Mouse (Mus musculus) cerebellum, adult 2 months (tissue): ENCODE data around the gene Gm13695. TPM values are rescaled to one million over a fixed set of nuclear protein-coding genes. Genes with fewer than 3 reads are reported as not detected.
"Not testable (repeated sequence)": the region's sequence is repeated elsewhere in the genome, so short reads cannot be mapped to it uniquely, and the experiment has no call there.

Experiments
- DNase-seq, 2 experiments: peaks; one replicate each; pipeline ENCODE4 v3.0.0; 2021
- H3K27ac ChIP-seq: fragments of 200-500 bp; 2 replicates; pipeline ENCODE4 v1.5.1; 2012; ENCODE audit warnings: low read length, control low read depth, inconsistent platforms; ENCODE audit not compliant: insufficient read depth
- H3K27me3 ChIP-seq: fragments of 200-500 bp; 2 replicates; pipeline ENCODE4 v1.6.1; 2012; ENCODE audit warnings: inconsistent platforms, mild to moderate bottlenecking, low read length, moderate library complexity; ENCODE audit not compliant: control insufficient read depth, insufficient read depth
- H3K4me1 ChIP-seq: fragments of 200-500 bp; 2 replicates; pipeline ENCODE4 v1.6.1; 2011; ENCODE audit warnings: low read length; ENCODE audit not compliant: control insufficient read depth, insufficient read depth
- H3K4me3 ChIP-seq: fragments of 200-500 bp; replicated peaks from 2 replicates; pipeline ENCODE3; 2011; ENCODE audit warnings: mild to moderate bottlenecking, low read depth, low read length, control low read depth; ENCODE audit not compliant: insufficient read depth
- CTCF ChIP-seq: fragments of 200-500 bp; IDR thresholded peaks from 2 replicates; pipeline ENCODE4 v1.5.1; 2011; ENCODE audit warnings: low read depth, mild to moderate bottlenecking, control low read depth, low read length, moderate library complexity, borderline replicate concordance; ENCODE audit not compliant: insufficient read depth
- POLR2A ChIP-seq: fragments of 200-500 bp; IDR thresholded peaks from 2 replicates; pipeline ENCODE4 v1.6.1; 2011; ENCODE audit warnings: low read length, control low read depth, borderline replicate concordance; ENCODE audit not compliant: insufficient read depth
- WGBS: fragments of 180-500 bp; shearing (Covaris S2); methylation state at CpG from one replicate; pipeline ENCODE4 v1.1.7; 2018; 5-methylcytosine and 5-hydroxymethylcytosine counted together
- polyA plus RNA-seq: library from polyadenylated mRNA; depleted of rRNA; stranded (reverse); fragments of >200 nt; gene quantifications from 2 replicates; pipeline ENCODE4 v1.2.3, GENCODE M21; 2012; rRNA removed

Gene Gm13695
- polyA plus RNA-seq, 1 experiment: not detected

DNA sequence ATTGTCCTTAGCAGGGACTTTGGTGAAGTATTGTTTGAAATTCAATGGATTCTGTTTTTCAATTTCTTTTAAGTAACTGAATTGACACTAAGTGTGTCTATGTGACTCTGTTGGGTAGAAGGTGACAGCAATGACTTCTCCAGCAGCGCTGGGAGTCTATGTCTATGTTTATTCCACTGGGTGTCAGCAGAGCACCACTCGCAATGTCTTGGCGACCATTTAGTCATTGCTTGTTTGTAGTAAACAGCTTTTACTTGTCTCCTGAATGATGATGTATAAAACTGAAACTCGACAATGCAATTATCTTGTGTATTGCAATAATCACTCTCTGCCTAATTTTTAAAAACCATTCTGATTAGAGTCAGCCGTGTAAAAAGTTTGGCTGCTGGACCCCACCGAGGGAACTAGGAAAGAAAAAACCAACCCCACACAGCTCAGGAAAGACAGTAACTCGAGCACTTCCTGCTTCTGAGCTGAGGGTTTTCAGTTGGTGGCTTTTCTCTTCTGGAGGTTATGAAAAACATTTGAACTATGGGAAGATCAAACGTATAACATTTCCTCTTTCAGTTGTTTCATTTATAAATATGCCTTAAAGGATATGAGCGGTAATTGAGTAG is 26.6 kb downstream of the Gm13695 start:
- 67% methylated on average over 8 of the region's 9 CpGs for WGBS
- not testable (repeated sequence) for DNase-seq, H3K27me3 ChIP-seq, H3K27ac ChIP-seq, H3K4me3 ChIP-seq, H3K4me1 ChIP-seq

GRCm38 (mm10) chr2:83994526-83994925 is 27.4 kb downstream of the Gm13695 start:
- 90% methylated on average over 2 of the region's 3 CpGs for WGBS
- H3K27ac ChIP-seq, DNase-seq, H3K27me3 ChIP-seq, H3K4me1 ChIP-seq, H3K4me3 ChIP-seq: not testable (repeated sequence)

GRCm38 (mm10) chr2:84008913-84009312 is 41.8 kb downstream of the Gm13695 start:
- Histone ChIP-seq H3K27me3 (no peaks in the 10 kb centered on the region), H3K4me3 (no peak overlapping the region), H3K27ac (no peak overlapping the region), H3K4me1 (no peaks in the 10 kb centered on the region)
- no peak for DNase-seq
- WGBS: 5% methylated on average over 1 of the region's 1 CpGs
- TF ChIP-seq CTCF (no peak), POLR2A (no peak)

GRCm38 (mm10) chr2:84009818-84010217 is 42.7 kb downstream of the Gm13695 start:
- WGBS: 78% methylated on average over 3 of the region's 3 CpGs
- Histone ChIP-seq H3K4me1 (no peaks in the 10 kb centered on the region), H3K27ac (no peak overlapping the region), H3K27me3 (no peaks in the 10 kb centered on the region), H3K4me3 (no peak overlapping the region)
- DNase-seq: no peak
- TF ChIP-seq CTCF (no peak), POLR2A (no peak)

- no peak for DNase-seq
- Histone ChIP-seq H3K27me3 (no peaks in the 10 kb centered on the region), H3K27ac (no peak overlapping the region), H3K4me3 (no peak overlapping the region), H3K4me1 (no peaks in the 10 kb centered on the region)
- WGBS: 82% methylated on average over 6 of the region's 6 CpGs
- TF ChIP-seq CTCF: no peak
- TF ChIP-seq POLR2A: no peak
Observed at GRCm38 (mm10) chr2:84014572-84014971, 47.5 kb downstream of the Gm13695 start.

GRCm38 (mm10) chr2:84016291-84016690 is 49.2 kb downstream of the Gm13695 start:
- H3K4me1 ChIP-seq: not testable (repeated sequence)

GRCm38 (mm10) chr2:84018330-84018729 is 51.2 kb downstream of the Gm13695 start:
- Histone ChIP-seq H3K27ac (no peak overlapping the region), H3K27me3 (no peaks in the 10 kb centered on the region), H3K4me3 (no peak overlapping the region), H3K4me1 (no peaks in the 10 kb centered on the region)
- DNase-seq: no peak
- WGBS: 29% methylated on average over 3 of the region's 3 CpGs
- TF ChIP-seq CTCF: no peak
- no peak for TF ChIP-seq POLR2A

More at GRCm38 (mm10) chr2:84016291-84016690, 49.2 kb downstream of the Gm13695 start:
- not testable (repeated sequence) for H3K27ac ChIP-seq, H3K4me3 ChIP-seq, H3K27me3 ChIP-seq, DNase-seq
- 76% methylated on average over 5 of the region's 5 CpGs for WGBS

Other genes with a start within 250 kb of the Gm13695 start
- 40.6 and 43.2 TPM in 2 replicates for gene Itgav, start 242.9 kb upstream of the Gm13695 start, polyA plus RNA-seq
- 56.8 and 58.5 TPM in 2 replicates for gene Fam171b, start 154.7 kb upstream of the Gm13695 start, polyA plus RNA-seq
- gene Zswim2, start 26.1 kb upstream of the Gm13695 start, polyA plus RNA-seq: not detected in 2 replicates
- gene Gm13698, start 11.6 kb upstream of the Gm13695 start, polyA plus RNA-seq: not detected in 2 replicates
- not detected in 2 replicates for gene Gm13693, start 5.8 kb upstream of the Gm13695 start, polyA plus RNA-seq
- not detected in 2 replicates for gene Gm13696, start 5.8 kb downstream of the Gm13695 start, polyA plus RNA-seq
- not detected in 2 replicates for gene Gm13694, start 11.6 kb downstream of the Gm13695 start, polyA plus RNA-seq
- gene Gm13697, start 17.4 kb downstream of the Gm13695 start, polyA plus RNA-seq: not detected in 2 replicates
- not detected in 2 replicates for gene Gm13691, start 23.2 kb downstream of the Gm13695 start, polyA plus RNA-seq